Mouse (Mus musculus): Measurements from ENCODE around the gene Syna.

The Syna gene

GRCm38 (mm10) chr5:134555463-134556164 lies 4.4 kb downstream of the Syna start:
- Histone ChIP-seq H3K4me3 (replicated peaks; ENCODE audit: low read length) (no peak overlapping the region), H3K4me1 (replicated peaks; ENCODE audit: low read depth, low read length) (peaks cover 72% of the 10 kb centered on the region), H3K9me3 (ENCODE audit: low read length) (no peaks in the 10 kb centered on the region), H3K36me3 (ENCODE audit: insufficient read depth, low read length) (no peaks in the 10 kb centered on the region), H3K27me3 (ENCODE audit: insufficient read depth, low read length) (peaks cover 33% of the 10 kb centered on the region)
- TF ChIP-seq NANOG (IDR thresholded peaks at IDR 0.05; ENCODE audit: borderline replicate concordance, low read length): no peak
- TF ChIP-seq POU5F1 (IDR thresholded peaks at IDR 0.05; ENCODE audit: borderline replicate concordance, low read length): no peak
- no peak for TF ChIP-seq CTCF (conservative IDR thresholded peaks at IDR 0.05; ENCODE audit: low read length)

DNA sequence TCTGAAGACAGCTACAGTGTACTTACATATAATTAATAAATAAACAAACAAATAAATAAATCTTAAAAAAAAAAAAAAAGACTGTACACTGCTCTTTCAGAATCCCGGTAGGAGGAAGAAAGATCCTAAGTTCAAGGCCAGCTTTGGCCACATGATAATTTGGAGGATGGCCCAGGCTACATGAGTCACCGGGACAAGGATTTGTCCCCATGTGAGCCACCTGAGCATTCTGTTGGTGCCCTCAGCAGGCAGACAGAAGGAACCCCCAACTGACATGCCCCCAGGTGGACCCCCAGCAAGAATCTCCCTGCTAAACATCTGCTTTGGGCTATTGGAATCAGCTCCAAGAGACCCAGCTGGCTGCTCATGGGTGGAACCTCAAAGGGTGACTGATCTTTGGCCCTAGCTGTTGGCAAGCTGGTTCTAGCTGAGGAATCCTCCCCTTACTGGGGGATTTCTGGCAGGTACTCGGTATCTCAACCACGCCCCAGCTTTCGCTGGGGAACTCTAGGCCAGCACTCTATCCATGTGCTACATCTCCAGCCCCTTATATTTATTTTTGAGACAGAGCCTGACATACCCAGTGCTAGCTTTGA lies 5.9 kb downstream of the Syna start:
- TF ChIP-seq NANOG (IDR thresholded peaks at IDR 0.05; ENCODE audit: borderline replicate concordance, low read length) (no peak), CTCF (conservative IDR thresholded peaks at IDR 0.05; ENCODE audit: low read length) (no peak), POU5F1 (IDR thresholded peaks at IDR 0.05; ENCODE audit: borderline replicate concordance, low read length) (no peak)
- Histone ChIP-seq H3K36me3 (ENCODE audit: insufficient read depth, low read length) (no peaks in the 10 kb centered on the region), H3K4me1 (replicated peaks; ENCODE audit: low read depth, low read length) (peaks cover 65% of the 10 kb centered on the region), H3K9me3 (ENCODE audit: low read length) (no peaks in the 10 kb centered on the region), H3K4me3 (replicated peaks; ENCODE audit: low read length) (no peak overlapping the region), H3K27me3 (ENCODE audit: insufficient read depth, low read length) (peaks cover 32% of the 10 kb centered on the region)

DNA sequence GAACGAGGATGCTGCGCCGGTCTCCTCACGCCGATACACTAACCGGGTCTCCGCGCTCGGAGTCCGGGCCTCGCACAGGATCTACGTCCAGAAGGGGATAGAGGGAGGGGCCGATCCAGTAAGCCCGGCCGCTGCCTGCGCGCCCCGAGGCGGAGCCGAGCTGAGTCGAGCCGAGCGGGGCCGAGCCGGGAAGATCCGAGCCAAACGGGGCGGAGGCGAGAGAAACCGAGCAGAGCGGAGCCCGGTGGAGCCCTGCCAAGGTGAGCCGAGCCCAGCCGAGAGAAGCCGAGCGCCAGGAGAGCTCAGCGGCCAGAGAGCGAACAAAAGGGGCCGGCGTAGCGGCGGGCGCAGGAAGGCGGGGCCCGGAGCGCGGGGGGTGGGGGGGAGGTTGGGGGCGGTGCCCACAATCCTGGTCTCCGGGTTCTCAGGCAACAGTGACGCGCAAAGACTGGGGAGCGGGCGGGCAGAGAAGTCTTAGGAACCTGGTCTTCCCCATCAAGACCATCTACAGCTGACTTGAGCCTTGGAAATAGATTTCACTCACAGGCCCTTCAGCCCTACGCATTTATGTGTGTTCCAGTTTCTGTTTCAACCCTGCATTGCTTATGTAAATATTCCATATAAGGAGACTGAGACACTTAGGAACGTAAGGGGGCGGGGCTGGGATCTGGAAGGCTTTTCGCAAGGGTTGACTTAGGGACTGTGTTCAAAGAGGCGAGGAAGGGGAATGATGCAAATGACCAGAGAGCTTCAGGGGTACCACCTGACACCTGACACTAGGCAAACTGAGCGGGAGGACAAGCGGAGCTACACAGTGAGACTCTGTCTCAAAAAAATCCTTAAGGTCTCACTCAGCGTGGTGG lies 7.6 kb downstream of the Syna start, which contains the start of gene Clip2:
Gene Clip2, minus strand, starts transcription at position 325 of the 863 bp plus-strand sequence.
- peaks cover 22% of the 10 kb centered on the region for H3K27me3 ChIP-seq (ENCODE audit: insufficient read depth, low read length)
- no peaks in the 10 kb centered on the region for H3K9me3 ChIP-seq (ENCODE audit: low read length)
- H3K36me3 ChIP-seq (ENCODE audit: insufficient read depth, low read length): no peaks in the 10 kb centered on the region
- TF ChIP-seq NANOG (IDR thresholded peaks at IDR 0.05; ENCODE audit: borderline replicate concordance, low read length): no peak
- no peak for TF ChIP-seq CTCF (conservative IDR thresholded peaks at IDR 0.05; ENCODE audit: low read length)
- TF ChIP-seq POU5F1 (IDR thresholded peaks at IDR 0.05; ENCODE audit: borderline replicate concordance, low read length): no peak
- H3K4me3 ChIP-seq (replicated peaks; ENCODE audit: low read length): peak within 1 kb of the TSS; percentile 93
- H3K4me1 ChIP-seq (replicated peaks; ENCODE audit: low read depth, low read length): peaks cover 66% of the 10 kb centered on the region

DNA sequence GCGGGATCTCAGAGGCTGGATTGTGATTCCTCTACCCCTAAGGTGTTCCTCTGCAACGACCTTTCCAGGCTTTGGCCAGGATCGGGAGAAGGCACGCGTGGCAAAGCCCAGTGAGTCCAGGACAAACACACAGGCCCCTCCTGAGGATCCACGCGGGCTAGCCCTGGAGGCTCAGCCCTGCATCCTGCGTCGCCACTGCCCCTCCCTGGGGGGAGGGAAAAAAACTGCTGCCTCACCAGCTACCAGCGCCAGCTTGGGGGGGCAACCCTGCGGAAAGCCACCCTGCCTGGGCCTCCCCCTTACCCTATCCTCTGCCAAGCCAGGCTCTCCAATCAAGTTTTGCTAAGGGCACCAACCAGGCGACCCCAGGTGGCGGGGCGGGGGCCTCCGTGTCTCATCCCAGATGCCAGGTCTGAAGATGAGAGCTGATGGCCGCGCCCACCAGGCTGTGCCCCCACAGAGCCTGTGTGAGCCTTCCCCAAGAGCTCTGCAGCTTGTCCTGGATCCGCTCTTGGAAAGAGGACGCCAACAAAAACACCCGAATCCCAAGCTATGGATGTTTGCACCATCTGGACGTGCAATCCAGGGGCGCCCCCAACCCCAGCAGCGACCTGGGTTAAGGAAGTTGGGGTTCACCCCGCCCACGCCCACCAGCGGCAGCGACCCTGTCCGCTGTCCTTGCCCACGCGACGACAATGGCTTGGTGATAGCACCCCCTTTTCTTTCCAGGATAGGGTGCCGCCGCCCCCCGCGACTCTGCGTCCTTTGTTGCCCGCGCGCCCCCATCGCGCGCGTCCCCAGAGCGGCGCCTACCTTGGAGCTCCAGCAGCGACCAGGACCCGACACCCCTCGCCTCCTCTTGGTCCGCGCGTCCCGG lies 8.5 kb downstream of the Syna start:
- H3K4me1 ChIP-seq (replicated peaks; ENCODE audit: low read depth, low read length): peaks cover 61% of the 10 kb centered on the region
- H3K9me3 ChIP-seq (ENCODE audit: low read length): no peaks in the 10 kb centered on the region
- H3K36me3 ChIP-seq (ENCODE audit: insufficient read depth, low read length): no peaks in the 10 kb centered on the region
- H3K4me3 ChIP-seq (replicated peaks; ENCODE audit: low read length): peak overlapping the region; percentile 93
- no peak for TF ChIP-seq CTCF (conservative IDR thresholded peaks at IDR 0.05; ENCODE audit: low read length)
- no peak for TF ChIP-seq POU5F1 (IDR thresholded peaks at IDR 0.05; ENCODE audit: borderline replicate concordance, low read length)
- no peak for TF ChIP-seq NANOG (IDR thresholded peaks at IDR 0.05; ENCODE audit: borderline replicate concordance, low read length)
- H3K27me3 ChIP-seq (ENCODE audit: insufficient read depth, low read length): peaks cover 22% of the 10 kb centered on the region

- Histone ChIP-seq H3K9me3 (ENCODE audit: low read length) (no peaks in the 10 kb centered on the region), H3K4me3 (replicated peaks; ENCODE audit: low read length) (peak overlapping the region; percentile 93), H3K36me3 (ENCODE audit: insufficient read depth, low read length) (no peaks in the 10 kb centered on the region), H3K27me3 (ENCODE audit: insufficient read depth, low read length) (peaks cover 22% of the 10 kb centered on the region), H3K4me1 (replicated peaks; ENCODE audit: low read depth, low read length) (peaks cover 57% of the 10 kb centered on the region)
- TF ChIP-seq CTCF (conservative IDR thresholded peaks at IDR 0.05; ENCODE audit: low read length) (no peak), NANOG (IDR thresholded peaks at IDR 0.05; ENCODE audit: borderline replicate concordance, low read length) (no peak), POU5F1 (IDR thresholded peaks at IDR 0.05; ENCODE audit: borderline replicate concordance, low read length) (no peak)
Observed at GRCm38 (mm10) chr5:134550836-134551232, 9.1 kb downstream of the Syna start.

- TF ChIP-seq NANOG (IDR thresholded peaks at IDR 0.05; ENCODE audit: borderline replicate concordance, low read length) (no peak), CTCF (conservative IDR thresholded peaks at IDR 0.05; ENCODE audit: low read length) (no peak), POU5F1 (IDR thresholded peaks at IDR 0.05; ENCODE audit: borderline replicate concordance, low read length) (no peak)
- peaks cover 22% of the 10 kb centered on the region for H3K27me3 ChIP-seq (ENCODE audit: insufficient read depth, low read length)
- no peaks in the 10 kb centered on the region for H3K36me3 ChIP-seq (ENCODE audit: insufficient read depth, low read length)
- no peaks in the 10 kb centered on the region for H3K9me3 ChIP-seq (ENCODE audit: low read length)
- peaks cover 54% of the 10 kb centered on the region for H3K4me1 ChIP-seq (replicated peaks; ENCODE audit: low read depth, low read length)
- no peak overlapping the region for H3K4me3 ChIP-seq (replicated peaks; ENCODE audit: low read length)
Observed at GRCm38 (mm10) chr5:134549640-134550168, 10.3 kb downstream of the Syna start.

- TF ChIP-seq NANOG (IDR thresholded peaks at IDR 0.05; ENCODE audit: borderline replicate concordance, low read length): no peak
- TF ChIP-seq CTCF (conservative IDR thresholded peaks at IDR 0.05; ENCODE audit: low read length): no peak
- TF ChIP-seq POU5F1 (IDR thresholded peaks at IDR 0.05; ENCODE audit: borderline replicate concordance, low read length): no peak
- H3K36me3 ChIP-seq (ENCODE audit: insufficient read depth, low read length): no peaks in the 10 kb centered on the region
- H3K9me3 ChIP-seq (ENCODE audit: low read length): no peaks in the 10 kb centered on the region
- peaks cover 22% of the 10 kb centered on the region for H3K27me3 ChIP-seq (ENCODE audit: insufficient read depth, low read length)
- no peak overlapping the region for H3K4me3 ChIP-seq (replicated peaks; ENCODE audit: low read length)
- peaks cover 60% of the 10 kb centered on the region for H3K4me1 ChIP-seq (replicated peaks; ENCODE audit: low read depth, low read length)
Observed at GRCm38 (mm10) chr5:134548306-134548705, 11.7 kb downstream of the Syna start.

All from E14TG2a.4 (cell line).